Mouse (Mus musculus): Measurements from ENCODE around the gene Cbr1. TPM values are rescaled to one million over a fixed set of nuclear protein-coding genes. Genes with fewer than 3 reads are reported as not detected.
A peak's percentile ranks its signal among the peaks of the same experiment; 100 is the strongest.

Gene Cbr1
- polyA plus RNA-seq, 1 experiment from 2014 or later, result 152 TPM

DNA sequence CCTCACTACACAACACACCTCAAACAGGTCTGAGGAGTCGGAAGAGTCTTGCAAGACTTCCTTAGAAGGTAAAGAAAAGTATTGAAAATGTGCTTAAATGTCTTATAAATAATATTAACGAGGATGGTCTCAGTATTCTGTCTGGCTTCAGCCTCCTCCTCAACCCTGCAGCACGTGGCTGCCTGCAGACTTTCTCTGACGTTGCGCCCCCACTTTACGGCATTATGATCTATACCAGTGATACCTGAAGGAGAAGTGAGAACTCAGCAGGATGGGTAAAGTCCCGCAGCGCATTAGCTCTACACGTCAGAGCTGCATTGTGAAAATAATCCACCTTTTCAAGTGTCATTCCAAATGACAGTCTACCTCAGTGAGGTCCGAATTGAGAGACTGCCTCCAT lies 11.2 kb upstream of the Cbr1 start:
- Histone ChIP-seq H3K9ac (ENCODE audit: low read depth, low read length) (no peak overlapping the region), H3K4me3 (ENCODE audit: low read length) (no peak overlapping the region), H3K4me2 (ENCODE audit: low read length) (no peak overlapping the region), H3K27me3 (replicated peaks; ENCODE audit: control insufficient read depth, insufficient read depth, low read length) (no peaks in the 10 kb centered on the region), H3K27ac (ENCODE audit: low read depth, low read length) (no peak overlapping the region), H3K4me1 (ENCODE audit: control insufficient read depth, insufficient read depth, low read depth, low read length) (no peaks in the 10 kb centered on the region), H3K9me3 (ENCODE audit: control insufficient read depth, low read length) (no peaks in the 10 kb centered on the region), H3K36me3 (ENCODE audit: control insufficient read depth, insufficient read depth, low read length) (peaks cover 33% of the 10 kb centered on the region)
- no peak for ATAC-seq
- WGBS, result 95% methylated on average over 10 of the region's 10 CpGs

GRCm38 (mm10) chr16:93595766-93596165 lies 9.9 kb upstream of the Cbr1 start:
- no peak overlapping the region for H3K9ac ChIP-seq (ENCODE audit: low read depth, low read length)
- no peak overlapping the region for H3K4me3 ChIP-seq (ENCODE audit: low read length)
- H3K27me3 ChIP-seq (replicated peaks; ENCODE audit: control insufficient read depth, insufficient read depth, low read length), result no peaks in the 10 kb centered on the region
- no peak overlapping the region for H3K4me2 ChIP-seq (ENCODE audit: low read length)
- WGBS, result 90% methylated on average over 5 of the region's 5 CpGs
- no peaks in the 10 kb centered on the region for H3K9me3 ChIP-seq (ENCODE audit: control insufficient read depth, low read length)
- ATAC-seq, result no peak
- no peak overlapping the region for H3K27ac ChIP-seq (ENCODE audit: low read depth, low read length)
- H3K4me1 ChIP-seq (ENCODE audit: control insufficient read depth, insufficient read depth, low read depth, low read length), result no peaks in the 10 kb centered on the region
- peaks cover 25% of the 10 kb centered on the region for H3K36me3 ChIP-seq (ENCODE audit: control insufficient read depth, insufficient read depth, low read length)

GRCm38 (mm10) chr16:93596807-93597206 lies 8.8 kb upstream of the Cbr1 start:
- H3K27ac ChIP-seq (ENCODE audit: low read depth, low read length), result no peak overlapping the region
- 91% methylated on average over 7 of the region's 7 CpGs for WGBS
- no peak for ATAC-seq
- H3K4me2 ChIP-seq (ENCODE audit: low read length), result no peak overlapping the region
- H3K9me3 ChIP-seq (ENCODE audit: control insufficient read depth, low read length), result no peaks in the 10 kb centered on the region
- no peaks in the 10 kb centered on the region for H3K4me1 ChIP-seq (ENCODE audit: control insufficient read depth, insufficient read depth, low read depth, low read length)
- H3K36me3 ChIP-seq (ENCODE audit: control insufficient read depth, insufficient read depth, low read length), result peaks cover 25% of the 10 kb centered on the region
- H3K27me3 ChIP-seq (replicated peaks; ENCODE audit: control insufficient read depth, insufficient read depth, low read length), result no peaks in the 10 kb centered on the region
- H3K9ac ChIP-seq (ENCODE audit: low read depth, low read length), result no peak overlapping the region
- no peak overlapping the region for H3K4me3 ChIP-seq (ENCODE audit: low read length)

DNA sequence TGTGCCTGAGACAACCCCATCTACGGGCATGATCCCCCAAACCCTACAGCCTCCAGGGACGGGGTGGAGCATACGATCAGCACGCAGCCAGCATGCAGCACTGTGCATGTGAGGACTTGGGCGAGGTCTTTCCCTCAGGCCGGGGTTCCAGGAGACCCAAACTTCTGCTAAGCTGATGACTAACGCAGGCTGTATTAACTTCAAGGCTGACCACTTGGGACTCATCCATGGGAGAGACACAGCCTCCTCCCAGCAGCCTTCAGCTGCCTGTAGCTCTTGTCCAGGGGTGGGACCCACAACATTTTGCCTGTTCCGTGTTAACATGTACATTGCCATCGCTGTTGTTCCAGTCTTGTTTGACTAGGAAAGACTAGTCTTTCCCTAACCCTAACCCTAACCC lies 8.1 kb upstream of the Cbr1 start:
- 94% methylated on average over 9 of the region's 9 CpGs for WGBS

DNA sequence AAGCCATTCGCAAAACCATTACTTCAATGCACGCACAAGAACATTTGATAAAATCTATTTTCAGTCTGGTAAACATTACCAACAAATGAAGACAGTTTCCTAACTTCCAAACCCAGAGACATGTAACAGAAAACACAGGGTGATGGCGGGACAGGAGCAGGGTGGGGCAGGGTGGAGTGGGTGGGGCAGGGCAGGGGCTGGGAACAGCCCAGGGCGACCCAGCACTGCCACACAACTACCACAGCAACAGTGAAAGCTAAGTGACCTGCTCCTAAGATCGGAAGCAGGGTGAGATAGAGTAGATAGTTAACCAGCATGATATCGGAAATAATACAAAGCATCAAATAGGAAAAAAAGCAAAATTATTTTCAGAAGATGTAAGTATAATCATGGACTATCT lies 6.2 kb upstream of the Cbr1 start:
- H3K9ac ChIP-seq (ENCODE audit: low read depth, low read length), result no peak overlapping the region
- H3K9me3 ChIP-seq (ENCODE audit: control insufficient read depth, low read length), result no peaks in the 10 kb centered on the region
- peaks cover 15% of the 10 kb centered on the region for H3K36me3 ChIP-seq (ENCODE audit: control insufficient read depth, insufficient read depth, low read length)
- ATAC-seq, result no peak
- H3K4me2 ChIP-seq (ENCODE audit: low read length), result no peak overlapping the region
- H3K27ac ChIP-seq (ENCODE audit: low read depth, low read length), result no peak overlapping the region
- 91% methylated on average over 6 of the region's 6 CpGs for WGBS
- no peaks in the 10 kb centered on the region for H3K27me3 ChIP-seq (replicated peaks; ENCODE audit: control insufficient read depth, insufficient read depth, low read length)
- no peak overlapping the region for H3K4me3 ChIP-seq (ENCODE audit: low read length)
- H3K4me1 ChIP-seq (ENCODE audit: control insufficient read depth, insufficient read depth, low read depth, low read length), result peaks cover 7% of the 10 kb centered on the region

More for the DNA sequence above, 8.1 kb upstream of the Cbr1 start:
- H3K9ac ChIP-seq (ENCODE audit: low read depth, low read length), result no peak overlapping the region
- H3K27me3 ChIP-seq (replicated peaks; ENCODE audit: control insufficient read depth, insufficient read depth, low read length), result no peaks in the 10 kb centered on the region
- no peaks in the 10 kb centered on the region for H3K4me1 ChIP-seq (ENCODE audit: control insufficient read depth, insufficient read depth, low read depth, low read length)
- no peaks in the 10 kb centered on the region for H3K9me3 ChIP-seq (ENCODE audit: control insufficient read depth, low read length)
- ATAC-seq, result no peak
- no peak overlapping the region for H3K27ac ChIP-seq (ENCODE audit: low read depth, low read length)
- H3K4me2 ChIP-seq (ENCODE audit: low read length), result no peak overlapping the region
- peaks cover 25% of the 10 kb centered on the region for H3K36me3 ChIP-seq (ENCODE audit: control insufficient read depth, insufficient read depth, low read length)
- H3K4me3 ChIP-seq (ENCODE audit: low read length), result no peak overlapping the region

GRCm38 (mm10) chr16:93603439-93604212 lies 2.0 kb upstream of the Cbr1 start, which contains the start of gene Setd4:
Gene Setd4 (minus strand): TSS chr16:93604063.
- Histone ChIP-seq H3K27ac (ENCODE audit: low read depth, low read length) (peak within 1 kb of the TSS; percentile 94), H3K4me2 (ENCODE audit: low read length) (peak within 1 kb of the TSS; percentile 98), H3K36me3 (ENCODE audit: control insufficient read depth, insufficient read depth, low read length) (no peaks in the 10 kb centered on the region), H3K4me3 (ENCODE audit: low read length) (peak within 1 kb of the TSS; percentile 56), H3K9me3 (ENCODE audit: control insufficient read depth, low read length) (no peaks in the 10 kb centered on the region), H3K27me3 (replicated peaks; ENCODE audit: control insufficient read depth, insufficient read depth, low read length) (no peaks in the 10 kb centered on the region), H3K9ac (ENCODE audit: low read depth, low read length) (peak within 1 kb of the TSS; percentile 76), H3K4me1 (ENCODE audit: control insufficient read depth, insufficient read depth, low read depth, low read length) (peaks cover 15% of the 10 kb centered on the region)
- 2% methylated on average over 53 of the region's 55 CpGs for WGBS
- peak; percentile 92 for ATAC-seq

GRCm38 (mm10) chr16:93604481-93604969 lies 1.1 kb upstream of the Cbr1 start:
- peak overlapping the region; percentile 94 for H3K27ac ChIP-seq (ENCODE audit: low read depth, low read length)
- H3K9me3 ChIP-seq (ENCODE audit: control insufficient read depth, low read length), result no peaks in the 10 kb centered on the region
- ATAC-seq, result no peak

GRCm38 (mm10) chr16:93606146-93606545 lies 493 bp downstream of the Cbr1 start:
- Histone ChIP-seq H3K4me1 (ENCODE audit: control insufficient read depth, insufficient read depth, low read depth, low read length) (peaks cover 21% of the 10 kb centered on the region), H3K27me3 (replicated peaks; ENCODE audit: control insufficient read depth, insufficient read depth, low read length) (no peaks in the 10 kb centered on the region), H3K4me3 (ENCODE audit: low read length) (no peak overlapping the region), H3K27ac (ENCODE audit: low read depth, low read length) (no peak overlapping the region), H3K4me2 (ENCODE audit: low read length) (no peak overlapping the region), H3K9me3 (ENCODE audit: control insufficient read depth, low read length) (no peaks in the 10 kb centered on the region), H3K9ac (ENCODE audit: low read depth, low read length) (no peak overlapping the region), H3K36me3 (ENCODE audit: control insufficient read depth, insufficient read depth, low read length) (peaks cover 2% of the 10 kb centered on the region)
- no peak for ATAC-seq
- WGBS, result 92% methylated on average over 7 of the region's 7 CpGs

More at GRCm38 (mm10) chr16:93604481-93604969, 1.1 kb upstream of the Cbr1 start:
- Histone ChIP-seq H3K4me3 (ENCODE audit: low read length) (peak overlapping the region; percentile 56), H3K36me3 (ENCODE audit: control insufficient read depth, insufficient read depth, low read length) (no peaks in the 10 kb centered on the region), H3K4me1 (ENCODE audit: control insufficient read depth, insufficient read depth, low read depth, low read length) (peaks cover 21% of the 10 kb centered on the region), H3K9ac (ENCODE audit: low read depth, low read length) (peak overlapping the region; percentile 76), H3K27me3 (replicated peaks; ENCODE audit: control insufficient read depth, insufficient read depth, low read length) (no peaks in the 10 kb centered on the region), H3K4me2 (ENCODE audit: low read length) (peak overlapping the region; percentile 98)
- 3% methylated on average over 16 of the region's 16 CpGs for WGBS

DNA sequence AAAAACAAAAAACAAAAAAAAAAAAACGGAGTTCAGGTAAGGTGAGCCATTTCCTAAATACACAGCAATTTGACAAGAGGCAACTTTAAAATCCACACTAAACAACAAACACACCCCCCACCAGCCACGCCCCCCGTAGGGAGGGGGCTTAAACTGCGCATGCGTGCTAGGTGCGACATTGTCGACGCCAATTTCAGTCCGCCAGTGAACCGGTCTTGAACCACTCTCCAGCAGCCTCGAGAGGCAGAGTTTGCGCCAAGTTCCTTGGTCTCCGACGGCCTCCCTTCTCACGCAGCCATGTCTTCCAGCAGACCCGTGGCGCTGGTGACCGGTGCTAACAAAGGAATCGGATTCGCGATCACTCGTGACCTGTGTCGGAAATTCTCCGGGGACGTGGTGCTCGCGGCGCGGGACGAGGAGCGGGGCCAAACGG lies 2.0 kb downstream of the Cbr1 start:
- peaks cover 21% of the 10 kb centered on the region for H3K4me1 ChIP-seq (ENCODE audit: control insufficient read depth, insufficient read depth, low read depth, low read length)
- WGBS, result under 1% methylated on average over 32 of the region's 32 CpGs
- no peaks in the 10 kb centered on the region for H3K27me3 ChIP-seq (replicated peaks; ENCODE audit: control insufficient read depth, insufficient read depth, low read length)
- H3K4me2 ChIP-seq (ENCODE audit: low read length), result peak overlapping the region; percentile 92
- peaks cover 3% of the 10 kb centered on the region for H3K36me3 ChIP-seq (ENCODE audit: control insufficient read depth, insufficient read depth, low read length)
- H3K4me3 ChIP-seq (ENCODE audit: low read length), result peak overlapping the region; percentile 72
- peak overlapping the region; percentile 84 for H3K27ac ChIP-seq (ENCODE audit: low read depth, low read length)
- H3K9me3 ChIP-seq (ENCODE audit: control insufficient read depth, low read length), result no peaks in the 10 kb centered on the region
- peak; percentile 37 for ATAC-seq
- H3K9ac ChIP-seq (ENCODE audit: low read depth, low read length), result peak overlapping the region; percentile 87

All from hindbrain, embryonic 16.5 days (tissue).